Mouse (Mus musculus) lung, embryonic 14.5 days (tissue): ENCODE results near the gene Nox3. TPM values are rescaled to one million over a fixed set of nuclear protein-coding genes. Genes with fewer than 3 reads are reported as not detected.

Experiments used
- ATAC-seq: fragments of 200-750 bp; cut with Nextera tagmentation; 2 replicates; pipeline ENCODE4 v1.8.0; 2017; ENCODE audit warnings: mild to moderate bottlenecking, moderate TSS enrichment, moderate library complexity; ENCODE audit not compliant: insufficient read depth
- DNase-seq: peaks from one replicate; pipeline ENCODE4 v3.0.0-alpha.2; 2015
- H3K27ac ChIP-seq: fragments of 300-500 bp; sonication (generic); 2 replicates; pipeline ENCODE4 v1.5.1; 2014; ENCODE audit warnings: low read depth, mild to moderate bottlenecking, moderate library complexity
- H3K27me3 ChIP-seq: fragments of 300-500 bp; sonication (generic); 2 replicates; pipeline ENCODE4 v1.6.1; 2014; ENCODE audit warnings: low read length, control low read depth; ENCODE audit not compliant: insufficient read depth
- H3K36me3 ChIP-seq: fragments of 300-500 bp; sonication (generic); 2 replicates; pipeline ENCODE4 v1.6.1; 2014; ENCODE audit warnings: control low read depth; ENCODE audit not compliant: insufficient read depth
- H3K4me1 ChIP-seq: fragments of 300-500 bp; sonication (generic); 2 replicates; pipeline ENCODE4 v1.6.1; 2014; ENCODE audit warnings: antibody characterized with exemption, control low read depth; ENCODE audit not compliant: insufficient read depth
- H3K4me2 ChIP-seq: fragments of 300-500 bp; sonication (generic); 2 replicates; pipeline ENCODE4 v1.6.1; 2014; ENCODE audit warnings: mild to moderate bottlenecking
- H3K4me3 ChIP-seq: fragments of 300-500 bp; sonication (generic); 2 replicates; pipeline ENCODE4 v1.5.1; 2014; ENCODE audit warnings: low read depth, low read length
- H3K9ac ChIP-seq: fragments of 300-500 bp; sonication (generic); 2 replicates; pipeline ENCODE4 v1.6.1; 2014
- H3K9me3 ChIP-seq: fragments of 300-500 bp; sonication (generic); 2 replicates; pipeline ENCODE4 v1.6.1; 2016; ENCODE audit warnings: low read depth, low read length, control low read depth
- CTCF ChIP-seq: IDR thresholded peaks from 2 replicates; pipeline ENCODE4 v1.5.1; 2016; ENCODE audit warnings: antibody characterized with exemption, low read depth
- WGBS: fragments of 180-500 bp; shearing (Covaris S2); extraction: QIAGEN DNeasy Blood & Tissue Kit; methylation state at CpG from one replicate; pipeline ENCODE4 v1.1.7; 2014; 5-methylcytosine and 5-hydroxymethylcytosine counted together
- polyA plus RNA-seq: library from polyadenylated mRNA; unstranded; fragments of >200 nt; fragmentation: Nextera tagmentation; extraction: Ambion mirVana; gene quantifications from 2 replicates; pipeline ENCODE4 v1.2.1, GENCODE M21; 2014

Gene Nox3
- polyA plus RNA-seq, 1 experiment from 2014 or later, result not detected

DNA sequence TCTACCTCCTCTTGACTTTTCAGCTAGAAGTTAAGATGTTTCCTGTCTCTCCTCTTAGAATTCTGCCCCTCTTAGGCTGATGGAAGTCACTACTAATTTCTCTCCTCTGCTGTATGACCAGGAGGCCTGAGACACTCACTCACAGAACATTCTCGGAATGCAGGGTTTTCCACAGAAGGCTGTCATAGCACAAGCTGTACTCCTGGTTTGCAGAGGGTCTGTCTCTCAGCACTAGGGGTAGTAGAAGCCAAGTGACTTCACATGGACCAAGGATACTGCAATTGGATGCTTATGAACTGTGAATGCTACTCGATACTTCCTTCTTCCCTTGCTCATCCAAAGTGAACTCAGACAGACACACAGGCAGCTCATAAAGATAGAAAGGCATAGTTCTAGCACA lies 52.5 kb downstream of the Nox3 start:
- ATAC-seq, result no peak
- no peak for TF ChIP-seq CTCF
- Histone ChIP-seq H3K4me1 (peaks cover 10% of the 10 kb centered on the region; the same call in 1 of the 2 replicates), H3K27ac (no peak overlapping the region), H3K9ac (no peak overlapping the region), H3K4me3 (no peak overlapping the region), H3K4me2 (no peak overlapping the region), H3K27me3 (no peaks in the 10 kb centered on the region), H3K9me3 (no peaks in the 10 kb centered on the region), H3K36me3 (no peaks in the 10 kb centered on the region)
- DNase-seq, result no peak
- WGBS, result 82% methylated on average over 2 of the region's 2 CpGs

DNA sequence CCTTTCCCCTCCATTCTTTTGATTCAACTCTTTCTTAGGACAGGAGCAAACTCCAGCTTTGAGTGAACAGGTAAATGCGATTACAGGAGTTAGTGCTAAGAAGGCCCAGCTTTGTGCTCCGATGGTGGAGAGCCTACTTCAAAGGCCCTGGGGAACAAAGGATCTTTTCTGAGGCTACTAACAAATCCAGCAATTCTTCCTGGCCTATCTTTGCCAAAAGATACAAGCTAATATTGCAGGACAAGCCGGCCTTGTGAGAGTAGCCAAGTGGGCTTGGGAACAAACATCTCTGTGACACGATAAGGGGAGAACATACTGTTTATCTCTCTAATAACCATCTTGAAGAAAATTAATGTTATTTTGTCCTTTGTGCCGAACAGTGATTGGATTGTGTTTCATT lies 54.6 kb downstream of the Nox3 start:
- ATAC-seq (no peak; the same call in 1 of the 2 replicates), DNase-seq (peak; percentile 58)
- H3K36me3 ChIP-seq, result no peaks in the 10 kb centered on the region
- no peak overlapping the region for H3K4me3 ChIP-seq
- H3K4me2 ChIP-seq, result no peak overlapping the region
- 32% methylated on average over 5 of the region's 5 CpGs for WGBS
- H3K9ac ChIP-seq, result no peak overlapping the region
- H3K4me1 ChIP-seq, result peaks cover 10% of the 10 kb centered on the region; the same call in 1 of the 2 replicates
- no peaks in the 10 kb centered on the region for H3K27me3 ChIP-seq
- H3K9me3 ChIP-seq, result no peaks in the 10 kb centered on the region
- no peak for TF ChIP-seq CTCF
- H3K27ac ChIP-seq, result 0 out of 2 replicates have a peak overlapping the region, but pooled peaks have one; percentile 43

DNA sequence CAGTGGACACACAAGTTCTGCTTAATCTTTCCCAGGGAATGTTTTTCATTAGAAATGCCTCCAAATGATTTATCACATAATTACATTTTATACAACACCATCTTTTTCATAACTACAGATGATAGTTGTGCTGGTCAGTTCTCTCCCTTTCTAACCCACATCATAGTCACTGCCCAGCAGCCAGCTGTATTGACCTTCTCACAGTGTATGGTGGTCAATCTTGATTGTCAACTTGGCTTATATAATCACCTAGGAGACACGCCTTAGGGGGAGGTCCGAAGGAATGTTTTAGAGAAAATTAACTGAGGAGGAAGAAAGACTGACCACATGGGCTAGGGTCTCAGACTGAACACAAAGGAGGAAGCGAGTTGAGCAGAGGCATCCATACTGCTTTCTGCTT lies 57.3 kb downstream of the Nox3 start:
- H3K4me3 ChIP-seq, result no peak overlapping the region
- peak; percentile 57; the same call in 1 of the 2 replicates for ATAC-seq
- no peaks in the 10 kb centered on the region for H3K9me3 ChIP-seq
- no peak overlapping the region for H3K27ac ChIP-seq
- H3K4me2 ChIP-seq, result no peak overlapping the region
- H3K9ac ChIP-seq, result no peak overlapping the region
- no peaks in the 10 kb centered on the region for H3K36me3 ChIP-seq
- peak; percentile 42 for DNase-seq
- H3K4me1 ChIP-seq, result peaks cover 10% of the 10 kb centered on the region; the same call in 1 of the 2 replicates
- WGBS, result 36% methylated on average over 3 of the region's 3 CpGs
- H3K27me3 ChIP-seq, result no peaks in the 10 kb centered on the region
- TF ChIP-seq CTCF, result no peak

DNA sequence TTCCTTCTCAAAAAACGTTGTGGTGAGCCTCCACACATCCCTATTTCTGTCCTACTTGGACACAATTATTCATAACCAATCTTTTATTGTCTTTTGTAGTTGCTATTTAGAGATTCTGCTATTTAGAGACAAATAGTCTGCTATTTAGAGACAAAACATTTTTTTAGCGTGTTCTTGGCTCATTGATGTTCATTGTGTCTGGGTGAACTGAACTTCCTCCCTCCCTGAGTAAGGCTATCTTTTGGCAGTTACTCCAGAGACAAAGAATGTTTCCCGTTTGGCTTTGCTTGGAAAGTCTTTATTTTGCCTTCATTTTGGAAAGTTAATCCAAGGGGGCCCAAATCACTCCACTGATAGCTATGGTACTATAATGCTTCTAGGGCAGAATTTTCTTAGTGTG lies 63.6 kb downstream of the Nox3 start:
- ATAC-seq, result no peak
- 43% methylated on average over 3 of the region's 3 CpGs for WGBS
- H3K9ac ChIP-seq, result no peak overlapping the region
- H3K9me3 ChIP-seq, result no peaks in the 10 kb centered on the region
- no peaks in the 10 kb centered on the region for H3K4me1 ChIP-seq
- no peak for TF ChIP-seq CTCF
- H3K4me2 ChIP-seq, result no peak overlapping the region
- no peak overlapping the region for H3K27ac ChIP-seq
- no peak overlapping the region for H3K4me3 ChIP-seq
- peak; percentile 30 for DNase-seq
- no peaks in the 10 kb centered on the region for H3K36me3 ChIP-seq
- H3K27me3 ChIP-seq, result no peaks in the 10 kb centered on the region

DNA sequence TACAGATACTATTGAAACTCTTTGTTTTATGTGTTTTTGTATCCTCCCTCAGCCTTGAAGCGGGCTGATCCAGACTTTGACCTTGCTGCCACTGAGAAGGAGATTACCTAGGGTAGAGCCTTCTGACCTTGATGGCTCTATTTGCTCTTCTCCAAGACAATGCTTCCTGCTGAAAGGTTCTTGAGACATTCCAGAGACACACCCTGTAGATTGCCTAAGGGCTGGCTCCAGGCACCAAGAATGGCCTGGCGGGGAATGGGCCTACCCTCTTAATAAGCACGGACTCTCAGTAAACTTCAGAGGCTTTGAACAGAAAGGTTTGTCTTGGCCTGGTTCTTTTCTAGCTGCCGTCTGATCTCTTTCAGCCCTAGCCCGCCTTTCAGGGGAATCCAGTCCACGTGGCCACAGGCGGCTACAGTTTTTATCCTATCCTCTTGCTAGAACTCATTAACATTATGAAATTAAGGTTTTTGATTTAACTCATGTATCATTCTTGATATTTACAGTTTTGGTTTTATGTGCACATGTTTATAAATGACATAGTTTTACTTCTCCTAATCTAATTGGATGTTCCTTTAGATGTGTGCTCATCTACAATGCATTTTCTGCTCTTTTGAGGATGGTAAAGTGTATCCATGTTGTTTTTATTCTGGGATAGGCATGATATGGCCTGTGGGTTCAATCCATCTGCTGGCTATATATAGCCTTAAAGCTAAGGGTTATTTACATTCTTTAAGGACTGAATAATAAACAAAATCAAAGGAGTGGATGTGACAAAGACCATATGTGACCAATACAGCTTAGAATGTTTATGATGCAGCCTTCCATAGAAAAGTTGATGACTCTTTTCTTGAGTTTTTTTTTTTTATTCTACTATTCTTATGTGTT lies 79.5 kb downstream of the Nox3 start:
- WGBS, result 42% methylated on average over 7 of the region's 7 CpGs
- H3K36me3 ChIP-seq, result no peaks in the 10 kb centered on the region
- ATAC-seq (peak; percentile 90), DNase-seq (peak; percentile 86)
- peak overlapping the region; percentile 81 for H3K27ac ChIP-seq
- no peak overlapping the region for H3K4me3 ChIP-seq
- no peaks in the 10 kb centered on the region for H3K27me3 ChIP-seq
- H3K4me1 ChIP-seq, result no peaks in the 10 kb centered on the region
- TF ChIP-seq CTCF, result no peak
- H3K9me3 ChIP-seq, result no peaks in the 10 kb centered on the region
- no peak overlapping the region for H3K4me2 ChIP-seq
- H3K9ac ChIP-seq, result no peak overlapping the region

DNA sequence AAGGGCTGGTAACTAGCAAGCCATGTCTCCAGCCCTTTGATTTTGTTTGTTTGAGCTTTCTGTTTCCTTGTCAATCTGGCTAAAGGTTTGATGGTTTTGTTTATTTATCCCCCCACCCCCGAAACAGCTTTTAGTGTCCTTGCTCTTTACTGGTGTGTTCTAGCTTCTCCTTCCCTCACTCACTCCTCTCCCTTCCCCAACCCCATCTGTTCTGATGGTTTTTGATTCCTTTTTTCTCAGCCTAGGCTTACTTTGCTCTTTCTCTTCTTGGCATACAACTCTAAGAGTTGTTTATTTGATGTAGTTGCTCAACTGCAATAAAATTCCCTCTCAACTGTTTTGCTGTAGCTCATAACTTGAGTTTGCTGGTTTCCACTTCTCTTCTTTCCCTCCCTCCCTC lies 80.5 kb downstream of the Nox3 start:
- no peaks in the 10 kb centered on the region for H3K27me3 ChIP-seq
- no peak overlapping the region for H3K4me3 ChIP-seq
- peak overlapping the region; percentile 37 for H3K27ac ChIP-seq
- no peak for DNase-seq
- H3K36me3 ChIP-seq, result no peaks in the 10 kb centered on the region
- WGBS, result 47% methylated on average over 1 of the region's 1 CpGs
- no peak for TF ChIP-seq CTCF
- no peaks in the 10 kb centered on the region for H3K9me3 ChIP-seq
- no peak overlapping the region for H3K9ac ChIP-seq
- ATAC-seq, result no peak; the same call in 1 of the 2 replicates
- no peaks in the 10 kb centered on the region for H3K4me1 ChIP-seq
- H3K4me2 ChIP-seq, result no peak overlapping the region

DNA sequence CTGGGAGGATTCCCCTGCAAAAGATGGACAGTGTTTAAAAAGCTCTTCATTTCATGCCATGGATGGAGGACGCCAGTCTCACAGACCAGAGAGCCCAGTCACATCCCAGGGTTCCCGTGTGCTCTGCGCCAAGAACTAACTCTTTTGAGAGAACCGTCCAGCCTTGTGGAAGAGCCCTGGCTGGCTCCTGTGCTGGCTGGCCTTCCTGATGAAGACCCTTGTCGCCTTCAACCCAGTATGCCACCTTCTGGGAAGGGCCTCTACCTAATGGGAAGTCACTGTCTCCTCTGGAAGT lies 84.3 kb downstream of the Nox3 start:
- H3K4me3 ChIP-seq, result no peak overlapping the region
- DNase-seq (no peak), ATAC-seq (no peak)
- no peaks in the 10 kb centered on the region for H3K4me1 ChIP-seq
- no peaks in the 10 kb centered on the region for H3K9me3 ChIP-seq
- H3K27ac ChIP-seq, result no peak overlapping the region
- no peak overlapping the region for H3K4me2 ChIP-seq
- WGBS, result 85% methylated on average over 5 of the region's 5 CpGs
- no peak for TF ChIP-seq CTCF
- H3K9ac ChIP-seq, result no peak overlapping the region
- no peaks in the 10 kb centered on the region for H3K27me3 ChIP-seq
- no peaks in the 10 kb centered on the region for H3K36me3 ChIP-seq
